Mouse (Mus musculus) spleen, embryonic (tissue): ENCODE measurements around the gene Aim2.

Source experiments
- CTCF ChIA-PET: fragments of 350-600 bp; sonication (Branson Sonifier 250); formaldehyde crosslinking; loops from one replicate; lab custom pipeline; 2022; lab: Charles Lee

Aim2 gene

DNA sequence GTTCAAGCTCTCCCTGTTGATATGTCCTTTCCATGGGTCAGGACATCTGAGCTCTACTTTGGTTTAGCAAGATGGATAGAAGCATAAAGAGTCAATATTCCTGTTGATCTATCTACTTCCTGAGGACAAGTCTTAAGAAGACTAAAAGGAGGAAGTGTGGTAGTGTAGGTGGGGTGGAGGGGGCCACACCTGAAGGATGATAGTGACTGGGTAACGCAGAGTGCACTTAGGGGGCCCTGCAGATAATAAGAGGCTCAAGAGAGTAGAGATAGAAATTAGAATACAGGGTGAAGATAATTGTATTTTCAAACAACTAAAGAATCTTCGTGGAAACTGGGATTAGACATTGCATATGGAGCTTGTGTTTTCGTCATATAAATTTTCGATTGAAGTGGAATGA lies 5.6 kb upstream of the Aim2 start:
- CTCF ChIA-PET, result no interaction called here

DNA sequence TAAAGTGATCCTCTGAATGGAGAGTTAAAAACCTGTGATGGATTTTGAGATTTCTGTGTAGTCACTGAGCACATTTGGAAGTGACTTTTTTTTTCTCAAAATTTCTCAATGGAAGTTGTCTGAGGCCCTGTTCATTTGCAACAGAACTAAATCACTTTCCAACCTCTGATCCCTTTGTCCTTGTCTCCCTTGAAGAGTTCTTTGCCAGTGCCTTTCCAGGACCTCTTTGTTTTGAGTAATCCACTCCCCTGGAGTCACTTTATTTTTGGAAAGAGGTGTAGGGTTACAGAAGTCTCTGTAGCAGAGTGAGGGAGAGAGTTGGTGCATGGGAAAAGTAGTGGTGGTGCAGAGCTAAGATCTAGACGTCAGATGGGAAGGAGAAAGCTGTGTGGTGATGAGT lies 2.2 kb upstream of the Aim2 start:
- CTCF ChIA-PET, result no interaction called here

DNA sequence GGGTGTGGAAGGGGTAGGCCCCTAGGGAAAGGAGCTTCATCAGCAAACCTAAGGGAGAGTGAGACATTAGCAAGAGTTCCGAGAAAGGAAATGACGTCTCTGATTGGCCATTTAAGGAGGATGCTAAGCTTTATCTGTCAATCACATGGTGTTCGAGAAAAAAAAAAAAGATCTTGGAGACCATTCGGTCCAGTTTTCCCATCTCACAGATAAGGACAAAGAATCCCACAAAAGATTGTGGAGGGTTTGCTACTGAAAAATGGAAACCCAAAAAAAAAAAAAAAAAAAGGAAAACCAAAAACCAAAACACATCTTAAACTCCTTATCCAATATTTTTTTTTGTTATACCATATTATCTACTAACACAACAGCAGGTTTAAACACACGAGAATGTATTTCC lies 1.5 kb upstream of the Aim2 start:
- CTCF ChIA-PET, result no interaction called here

DNA sequence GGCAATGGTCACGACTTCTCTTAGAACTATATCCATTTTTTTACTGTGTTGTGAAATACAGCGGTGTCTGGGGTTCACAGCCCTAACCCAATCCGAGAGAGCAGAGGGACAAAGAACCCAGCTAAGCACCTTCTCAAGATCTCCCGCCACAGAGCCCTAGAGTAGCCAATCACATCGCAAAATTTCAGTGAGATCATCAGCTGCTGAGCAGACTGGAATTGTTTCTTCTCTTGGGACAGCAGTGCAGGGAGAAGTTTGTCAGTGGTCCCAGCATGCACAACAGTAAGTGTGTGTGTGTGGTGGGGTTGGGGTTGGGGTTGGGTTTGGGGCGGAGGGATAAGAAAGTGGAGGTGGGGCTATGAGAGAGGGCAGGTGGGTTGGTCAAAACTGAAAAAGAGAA lies 733 bp upstream of the Aim2 start:
- CTCF ChIA-PET, result no interaction called here

DNA sequence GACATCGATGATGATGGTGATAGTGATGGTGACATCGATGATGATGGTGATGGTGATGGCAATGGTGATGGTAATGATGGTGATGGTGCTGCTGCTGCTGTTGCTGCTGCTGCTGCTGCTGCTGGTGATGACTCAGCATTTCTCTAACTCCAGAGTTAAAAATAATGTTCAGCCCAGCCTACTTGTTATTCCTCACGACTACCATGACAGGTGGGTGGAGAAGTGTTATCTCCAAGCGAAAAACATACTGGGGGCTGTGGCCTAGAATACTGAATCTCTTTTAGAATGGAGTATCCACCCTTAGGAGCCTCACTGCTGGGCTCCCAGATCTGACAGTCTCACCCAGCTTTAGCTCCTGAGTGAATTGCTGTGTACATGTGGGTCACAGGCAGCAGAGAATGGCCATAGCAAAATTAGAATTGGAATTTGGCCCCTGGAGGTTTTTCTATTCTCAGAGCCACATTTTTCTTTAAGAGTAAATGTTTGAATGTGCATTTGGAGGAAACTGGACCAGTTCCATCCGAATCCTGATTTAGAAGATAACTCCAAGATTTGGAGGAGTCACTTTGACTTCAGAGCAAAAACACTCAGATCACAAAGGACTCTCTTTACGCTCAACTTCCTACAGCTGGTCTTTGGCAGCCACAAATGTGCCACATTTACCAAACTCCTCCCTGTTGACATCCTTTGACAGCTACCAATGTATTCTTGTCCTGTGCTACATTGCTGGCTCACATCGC lies 4.6 kb downstream of the Aim2 start:
- CTCF ChIA-PET, result no interaction called here

DNA sequence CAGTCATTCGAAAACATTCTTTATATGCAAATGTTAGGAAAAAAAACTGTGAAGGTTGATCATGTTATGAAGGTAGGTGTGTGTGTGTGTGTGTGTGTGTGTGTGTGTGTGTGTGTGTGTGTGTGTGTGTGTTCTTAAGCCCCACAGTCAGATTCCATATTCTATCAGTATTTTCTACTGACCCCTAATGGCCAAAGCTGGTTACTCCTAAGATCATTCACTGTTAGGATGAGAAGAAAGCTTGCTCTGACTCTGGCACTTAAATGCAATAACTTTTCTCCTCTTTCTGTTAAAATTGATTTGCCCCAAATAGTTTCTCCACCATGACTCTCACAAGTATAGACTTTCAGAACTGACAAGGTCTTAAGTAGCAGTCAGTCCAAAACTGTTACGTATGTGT lies 6.0 kb downstream of the Aim2 start:
- CTCF ChIA-PET, result no interaction called here

DNA sequence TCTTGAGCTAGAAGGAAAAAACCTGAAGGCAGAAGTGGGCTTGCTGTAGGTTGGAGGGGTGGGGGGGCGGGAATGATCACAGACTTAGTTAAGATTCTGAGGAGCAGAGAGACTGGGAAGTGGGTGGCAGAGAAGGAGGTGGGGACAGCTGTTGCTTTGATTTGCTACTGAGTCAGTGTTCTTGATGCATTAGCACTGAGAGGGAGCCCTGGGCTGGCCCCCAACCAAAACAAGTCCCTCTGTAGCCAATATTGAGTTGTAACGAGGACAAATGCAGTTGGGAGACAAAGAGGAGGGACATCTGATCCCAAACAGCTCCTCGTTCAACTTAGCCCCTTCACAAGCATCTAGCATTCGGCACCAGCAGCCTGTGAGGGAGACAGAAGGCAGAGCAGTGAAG lies 7.1 kb downstream of the Aim2 start:
- CTCF ChIA-PET, result no interaction called here

DNA sequence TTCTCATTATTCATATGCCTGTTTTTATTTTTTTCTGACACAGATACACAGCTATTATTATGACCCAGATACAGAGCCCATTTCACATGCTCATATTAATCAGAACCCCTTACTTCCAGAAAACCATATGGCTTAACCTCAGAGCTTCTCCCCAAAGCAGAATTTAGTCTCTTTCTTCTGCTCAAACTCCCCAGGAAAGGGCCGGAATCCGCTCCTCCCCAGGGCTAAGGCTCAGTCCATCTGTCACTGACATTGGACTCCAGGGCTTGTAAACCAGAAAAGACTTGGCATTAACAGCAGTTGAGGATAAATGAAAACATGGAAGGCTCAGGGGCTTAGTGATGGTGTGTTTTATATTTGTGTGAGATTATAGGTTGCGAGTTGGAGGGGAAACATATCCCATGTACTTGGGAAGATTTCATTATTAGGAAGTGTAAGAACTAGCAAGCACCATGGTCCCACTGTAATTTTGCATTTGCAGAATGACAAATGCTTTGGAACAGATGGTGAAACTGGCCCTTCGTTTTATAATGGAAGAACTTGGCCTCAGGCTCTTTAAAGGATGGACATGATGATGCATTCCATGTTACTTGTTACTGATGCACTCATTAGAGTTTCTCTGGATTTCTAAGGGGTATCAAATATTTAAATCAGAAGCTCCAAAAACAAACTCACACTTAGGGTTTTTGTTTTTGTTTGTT lies 9.1 kb downstream of the Aim2 start:
- CTCF ChIA-PET, result no interaction called here

DNA sequence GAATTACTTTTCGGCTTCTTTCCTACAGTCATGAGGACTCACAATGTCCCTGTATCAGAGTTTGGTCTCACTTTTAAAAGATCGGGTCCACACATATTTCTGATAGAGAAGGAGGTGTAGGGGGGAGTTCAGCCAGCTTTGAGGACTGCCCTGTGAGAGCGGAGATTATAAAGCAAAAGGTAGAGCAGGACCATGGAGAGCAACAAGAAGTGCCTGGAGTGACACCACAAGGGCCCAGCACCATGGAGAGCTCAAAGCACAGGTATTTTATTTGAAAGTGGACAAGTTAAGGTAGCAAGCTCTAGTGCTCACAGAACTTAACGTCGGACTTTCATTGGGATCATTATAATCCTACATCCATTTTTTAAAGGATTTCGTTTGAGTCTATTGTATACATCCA lies 11.0 kb downstream of the Aim2 start:
- CTCF ChIA-PET, result no interaction called here

DNA sequence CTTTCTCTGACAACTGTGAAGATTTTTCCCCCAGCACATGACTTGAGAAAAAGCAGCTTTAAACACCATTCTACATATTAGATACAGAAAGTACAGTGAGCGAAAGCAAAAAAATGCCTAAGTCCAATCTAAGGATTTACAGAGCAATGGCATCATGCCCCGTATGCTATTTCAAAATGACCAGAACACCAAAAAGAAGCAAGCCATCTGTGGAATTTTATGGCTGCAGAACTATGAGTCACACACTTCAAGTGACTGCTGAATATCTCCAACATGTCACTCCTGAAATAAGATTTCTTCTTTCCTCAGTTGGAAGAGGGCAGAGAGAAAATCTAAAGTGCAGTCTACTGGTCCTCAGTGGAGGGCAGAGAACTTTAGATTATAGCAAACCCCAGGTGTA lies 12.8 kb downstream of the Aim2 start:
- CTCF ChIA-PET, result interaction anchor here (0.7 kb wide), 1 partner anchor 1147 kb away, joined by 3 read pairs; no protein-coding TSS in a partner anchor

DNA sequence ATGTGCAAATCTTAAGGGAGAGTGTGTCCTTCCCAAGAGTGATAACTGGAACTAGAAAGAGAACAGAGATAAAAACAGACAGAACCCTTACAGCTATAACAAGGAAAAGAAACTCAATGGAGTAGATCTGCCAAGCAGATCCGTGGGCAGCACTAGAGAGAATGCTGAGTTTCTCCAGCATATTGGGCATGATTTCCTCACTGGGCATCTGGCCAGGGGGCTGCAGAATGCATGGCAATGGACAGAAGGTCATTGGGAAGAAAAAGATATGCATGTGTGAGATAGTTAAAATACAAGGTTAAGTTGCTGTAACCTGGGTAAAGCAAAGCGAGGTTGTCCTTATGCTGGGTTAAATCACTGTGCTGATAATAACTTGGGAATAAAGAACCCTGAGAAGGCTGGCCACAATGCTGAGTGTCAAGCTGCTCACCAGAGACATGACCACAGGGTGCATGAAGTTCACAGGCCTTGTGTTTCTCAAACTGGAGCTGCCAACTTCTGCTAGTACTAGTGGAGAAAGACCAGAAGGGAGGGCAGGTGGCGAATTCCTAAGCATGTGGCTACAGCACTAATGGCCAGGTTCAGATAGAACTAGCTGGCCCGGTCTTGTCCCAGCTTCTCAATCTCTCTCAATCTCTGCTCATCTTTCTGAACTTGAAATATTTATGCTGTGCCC lies 13.6 kb downstream of the Aim2 start:
- CTCF ChIA-PET, result no interaction called here

DNA sequence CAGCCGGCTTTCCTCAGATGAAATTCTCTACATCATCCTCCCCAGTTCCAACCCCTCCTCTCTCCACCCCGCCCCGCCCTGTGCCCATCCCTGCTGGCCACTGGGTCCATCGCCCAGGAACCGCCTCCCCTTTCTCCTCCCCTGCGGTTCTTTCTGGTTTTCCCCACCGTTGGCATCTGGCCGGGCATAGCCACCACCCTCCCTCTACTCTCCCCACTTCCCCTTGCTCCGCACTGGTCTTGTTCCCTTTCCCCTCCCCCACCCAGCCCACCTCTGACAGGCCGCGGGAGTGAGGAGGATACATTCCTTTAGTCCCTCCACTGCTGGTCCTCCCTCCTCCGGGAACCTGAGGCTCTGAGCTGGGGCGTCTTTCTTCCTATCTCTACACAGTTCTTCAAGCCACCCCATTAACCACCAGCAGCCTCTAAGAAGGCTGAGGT lies 15.3 kb downstream of the Aim2 start:
- CTCF ChIA-PET, result interaction anchor here (0.6 kb wide), 1 partner anchor 11 kb away, joined by 8 read pairs; no protein-coding TSS in a partner anchor

DNA sequence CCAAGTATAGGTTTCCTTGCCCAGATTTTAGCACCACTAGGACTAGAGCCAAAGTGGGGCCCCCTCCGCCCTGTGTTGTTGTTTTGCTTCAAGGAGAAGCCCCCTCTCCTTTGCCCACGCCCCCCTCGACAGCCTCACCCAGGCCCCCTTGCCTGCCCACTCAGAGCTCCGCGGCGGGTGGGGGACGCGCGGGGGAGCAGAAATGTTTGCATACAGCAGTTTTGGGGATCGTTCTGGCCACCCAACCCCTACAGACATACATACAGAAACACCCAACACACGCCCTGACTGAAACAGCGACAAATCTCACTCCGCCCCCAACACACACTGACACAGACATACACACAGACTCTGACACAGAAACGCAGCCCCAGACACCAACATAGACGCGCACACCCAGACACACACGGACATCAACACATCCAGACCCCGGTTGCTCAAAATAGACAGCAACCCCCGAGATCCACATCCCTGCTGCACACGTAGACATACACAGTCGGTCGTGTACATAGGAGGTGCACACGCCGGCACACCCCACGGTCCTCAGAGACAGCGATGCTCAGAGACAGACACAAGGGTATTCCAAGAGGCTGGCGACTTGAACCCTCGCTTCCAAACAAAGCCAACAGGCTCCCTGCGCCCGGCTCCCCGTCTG lies 16.1 kb downstream of the Aim2 start:
- CTCF ChIA-PET, result interaction anchor here (0.6 kb wide), 1 partner anchor 10 kb away, joined by 8 read pairs; no protein-coding TSS in a partner anchor

DNA sequence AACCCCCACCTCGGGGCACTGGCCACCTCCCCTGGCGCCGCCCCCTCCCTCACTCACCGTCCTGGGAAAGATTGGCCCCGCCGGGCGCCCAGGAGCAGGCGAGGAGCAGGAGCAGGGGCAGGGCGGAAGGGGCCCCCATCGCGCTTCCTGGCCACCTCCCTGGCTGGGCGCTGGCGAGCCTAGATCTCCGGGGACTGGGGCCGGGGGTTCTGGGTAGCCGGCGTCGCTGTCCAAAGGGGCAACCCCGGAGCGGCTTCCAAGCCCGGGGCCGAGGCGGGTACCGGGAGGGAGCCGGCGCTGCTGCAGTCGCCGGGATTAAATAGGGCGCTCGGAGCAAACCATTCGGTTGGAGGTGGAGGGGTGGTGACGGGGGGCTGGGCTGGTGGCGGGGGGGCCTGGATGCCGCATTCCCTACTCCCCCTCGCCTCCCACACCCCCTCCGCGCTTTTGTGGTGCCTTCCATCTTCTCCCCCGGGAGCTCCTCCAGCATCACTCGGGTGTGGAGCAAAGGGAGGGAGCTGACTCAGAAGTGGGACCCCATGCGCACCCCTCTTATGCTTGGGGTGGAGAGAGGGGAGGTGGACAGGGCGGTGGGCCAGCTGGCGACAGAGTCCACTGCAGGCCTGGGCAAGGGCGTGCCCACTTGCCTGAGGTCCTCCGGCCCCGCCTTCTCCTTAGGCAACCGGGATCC lies 16.8 kb downstream of the Aim2 start, which contains the start of gene Cadm3:
Gene Cadm3 (minus strand): TSS at position 340 of the 691 bp plus-strand sequence.
- CTCF ChIA-PET, result no interaction called here

DNA sequence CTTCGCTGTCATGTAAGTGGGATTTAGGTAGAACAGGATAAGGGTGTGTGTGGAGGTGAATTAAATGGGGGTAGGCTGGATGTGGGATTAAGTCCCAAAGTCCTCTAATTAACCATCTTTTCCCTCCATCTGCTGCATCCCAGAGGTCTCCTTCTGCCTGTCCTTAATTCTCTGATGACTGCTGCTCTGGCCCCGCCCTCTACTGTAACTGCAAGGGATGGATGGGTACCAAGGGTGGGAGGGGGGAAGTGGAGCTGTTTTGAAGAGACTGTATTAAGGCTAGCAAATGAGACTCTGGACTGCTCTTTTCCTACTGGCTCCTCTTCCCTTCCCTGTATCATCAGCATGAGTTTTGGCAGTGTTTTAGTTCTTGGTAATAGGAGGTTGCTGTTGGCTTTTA lies 18.9 kb downstream of the Aim2 start:
- CTCF ChIA-PET, result no interaction called here

DNA sequence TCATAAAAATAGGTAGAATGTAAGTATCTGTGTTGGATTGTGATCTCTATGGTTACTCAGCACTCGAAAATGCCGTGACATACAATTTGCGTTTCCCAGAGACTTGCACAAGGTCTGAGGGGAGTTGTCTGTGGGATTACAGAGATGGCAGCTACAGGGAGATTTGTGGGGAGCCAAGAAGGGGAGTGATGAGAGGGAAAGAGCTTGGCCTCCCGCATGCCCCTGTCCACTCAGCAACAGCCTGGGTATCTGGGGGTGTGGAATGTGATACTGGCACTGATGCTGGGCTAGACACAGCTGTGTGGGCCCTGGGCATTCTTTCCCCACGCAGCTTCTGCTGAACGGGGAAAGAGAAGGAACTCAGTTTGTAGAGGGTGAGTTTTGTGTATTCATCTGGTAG lies 19.8 kb downstream of the Aim2 start:
- CTCF ChIA-PET, result no interaction called here

DNA sequence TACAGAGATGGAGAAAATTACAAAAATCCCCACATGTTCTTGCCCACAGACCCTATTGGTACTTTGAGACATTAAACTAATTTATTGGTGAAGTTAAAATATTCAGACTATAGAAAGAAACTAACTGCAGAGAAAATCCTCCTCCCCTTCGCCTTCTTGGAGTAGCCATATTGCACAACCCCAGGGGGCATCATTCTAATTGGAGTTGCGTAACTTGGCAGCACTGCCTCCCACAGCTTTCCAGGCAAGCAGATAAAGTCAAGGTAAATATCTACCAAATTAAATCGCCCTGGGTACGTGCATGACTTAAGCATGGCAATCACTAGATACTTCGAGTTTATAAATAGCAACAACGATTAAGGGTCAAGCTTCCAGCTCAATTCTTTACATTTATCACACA lies 20.9 kb downstream of the Aim2 start:
- CTCF ChIA-PET, result no interaction called here

DNA sequence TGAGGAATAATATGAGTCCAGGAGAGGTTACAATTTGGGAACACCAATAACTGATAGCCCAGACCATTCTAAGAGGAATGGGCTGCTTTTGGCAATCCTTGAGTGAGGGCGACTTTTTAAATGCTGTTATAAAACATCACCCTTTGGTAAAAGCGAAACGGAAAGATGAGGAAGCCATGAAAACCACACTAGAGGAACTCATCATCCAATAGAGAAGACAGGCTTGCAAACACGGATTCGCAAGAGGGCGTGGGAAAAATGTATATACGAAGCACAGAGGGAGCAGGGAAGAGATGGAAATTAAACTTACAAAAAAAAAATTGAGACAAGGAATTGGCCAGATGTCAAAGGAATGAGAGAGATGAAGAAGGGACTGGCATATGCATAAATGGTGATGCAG lies 23.3 kb downstream of the Aim2 start:
- CTCF ChIA-PET, result no interaction called here

DNA sequence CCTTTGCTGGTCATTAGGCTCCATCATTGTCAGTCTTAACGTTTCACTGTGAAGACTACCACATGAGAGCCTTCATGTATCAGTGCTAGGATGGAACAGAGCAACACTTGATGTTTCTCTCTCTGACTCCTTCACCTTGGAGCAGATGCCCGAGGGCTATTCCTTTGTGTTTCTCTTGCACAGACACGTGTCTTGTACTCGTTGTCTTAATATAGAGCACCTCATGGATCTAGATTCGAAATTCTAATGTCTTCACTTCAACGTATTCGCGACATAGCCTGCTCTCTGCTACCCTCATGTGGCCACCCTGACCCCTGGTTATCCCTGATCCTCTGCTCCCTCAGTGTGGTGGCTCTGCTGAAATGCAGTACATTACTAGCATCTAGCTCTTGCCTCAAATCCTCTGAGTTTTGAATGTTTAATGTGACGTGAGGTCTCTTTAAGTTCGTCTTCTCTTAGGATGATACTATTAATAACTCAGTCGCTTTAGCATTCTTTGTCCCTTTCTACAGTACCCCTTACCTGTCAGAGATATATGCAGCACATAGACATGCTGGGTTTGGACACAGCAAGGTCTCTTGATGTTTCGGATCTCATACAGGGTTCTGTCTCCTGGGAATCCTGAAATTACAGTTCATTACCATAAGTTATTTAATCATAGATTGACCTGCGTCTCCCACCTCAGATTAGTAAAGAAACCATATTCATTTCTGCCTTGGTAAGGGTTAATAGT lies 26.9 kb downstream of the Aim2 start:
- CTCF ChIA-PET, result no interaction called here

DNA sequence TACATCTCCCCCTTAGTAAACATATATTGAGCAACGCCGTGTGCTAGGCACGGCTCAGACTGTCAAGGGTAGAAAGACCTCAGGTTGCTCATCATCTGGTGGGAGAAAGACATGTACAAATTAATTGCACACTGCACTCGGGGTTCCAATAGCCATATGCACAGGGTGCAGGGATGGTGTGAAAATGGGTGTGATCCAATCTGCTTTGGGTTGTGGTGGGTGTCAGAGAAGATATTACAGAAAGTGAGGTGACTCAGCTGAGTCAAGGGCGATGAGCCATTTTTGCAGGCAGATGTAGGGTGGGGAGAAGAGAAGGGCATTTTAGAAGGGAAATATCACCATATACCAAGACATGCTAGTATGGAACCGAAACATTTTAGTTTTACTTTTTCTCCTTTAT lies 30.8 kb downstream of the Aim2 start:
- CTCF ChIA-PET, result no interaction called here

DNA sequence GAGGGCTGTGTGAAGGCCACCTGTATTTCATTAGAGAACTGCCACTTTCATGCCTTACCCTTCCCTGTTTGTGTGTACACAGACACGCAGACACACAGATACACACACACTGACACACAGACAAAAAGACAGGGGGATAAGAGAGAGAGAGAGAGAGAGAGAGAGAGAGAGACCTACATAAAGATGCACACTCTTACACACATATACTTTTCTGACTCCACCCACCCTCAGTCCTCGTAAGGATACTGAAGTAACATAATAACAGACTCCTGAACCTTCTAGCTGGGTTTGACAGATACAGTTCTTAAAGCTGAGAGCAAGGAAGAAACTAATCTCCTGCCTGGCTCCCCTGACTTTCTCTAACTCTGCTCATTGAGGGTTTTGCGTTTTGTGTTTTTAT lies 38.8 kb downstream of the Aim2 start:
- CTCF ChIA-PET, result interaction anchor here (0.5 kb wide), 1 partner anchor 977 kb away, joined by 5 read pairs; no protein-coding TSS in a partner anchor
